Comparison of ENCODE assay signal across 14 mouse cellular contexts in the genomic region with DNA sequence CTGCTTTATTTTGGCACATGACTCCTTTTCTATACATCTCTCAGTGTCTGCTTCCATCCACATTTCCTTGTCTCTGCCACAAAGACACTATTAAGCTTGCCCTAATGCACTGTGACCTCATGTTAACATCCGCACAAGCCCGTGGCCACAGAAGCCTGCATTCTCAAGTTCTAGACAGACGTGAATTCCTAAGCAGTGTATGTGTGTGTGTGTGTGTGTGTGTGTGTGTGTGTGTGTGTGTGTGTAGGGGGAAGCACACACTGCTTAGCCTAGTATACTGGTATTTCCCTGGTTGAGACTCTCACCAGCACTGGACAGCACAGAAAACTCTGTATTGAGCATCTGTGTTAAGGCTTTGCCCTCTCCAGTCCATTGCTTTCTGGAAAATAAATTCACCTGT.
DNase-seq lines count a peak whose midpoint lies in the region; ATAC-seq lines count a peak whose summit lies in the region.
"Had no signal": no experiment of that assay in that cellular context is flagged by ENCODE, and none has a peak within 500 bp of the region (broad histone marks: within the 10 kb centered on the region; RNA-seq: fewer than 3 reads in every experiment).

No protein-coding gene starts in this region.

- intact Hi-C loops in gastrocnemius, postnatal 36 days (cut with DNase I): loop anchor here (5.0 kb wide), 1 partner anchor 48 kb away; no protein-coding TSS in a partner anchor

- H3K36me3 ChIP-seq in midbrain, embryonic 10.5 days: no peaks in the 10 kb centered on the region
- H3K36me3 ChIP-seq in midbrain, embryonic 16.5 days (ENCODE audit: control insufficient read depth, insufficient read depth, low read length): no peaks in the 10 kb centered on the region
- H3K36me3 ChIP-seq in hindbrain, embryonic 14.5 days (replicated peaks; ENCODE audit: control insufficient read depth, insufficient read depth): no peaks in the 10 kb centered on the region
- no peaks in the 10 kb centered on the region for H3K36me3 ChIP-seq in stomach, embryonic 16.5 days (ENCODE audit: control insufficient read depth, insufficient read depth, low read length)
- H3K36me3 ChIP-seq: liver, embryonic 13.5 days had no signal

- peak overlapping the region; percentile 70; the same call in 1 of the 2 replicates for H3K27ac ChIP-seq in midbrain, embryonic 10.5 days (replicated peaks)
- H3K27ac ChIP-seq in midbrain, embryonic 16.5 days (ENCODE audit: low read length): no peak overlapping the region
- no peak overlapping the region for H3K27ac ChIP-seq in hindbrain, embryonic 14.5 days
- H3K27ac ChIP-seq in stomach, embryonic 16.5 days (ENCODE audit: low read length): peak overlapping the region; percentile 34; the same call in 1 of the 2 replicates
- H3K27ac ChIP-seq: liver, embryonic 13.5 days; macrophage had no signal

- H3K9ac ChIP-seq in midbrain, embryonic 16.5 days (ENCODE audit: low read depth, low read length): no peak overlapping the region
- no peak overlapping the region for H3K9ac ChIP-seq in hindbrain, embryonic 14.5 days
- H3K9ac ChIP-seq in stomach, embryonic 16.5 days (ENCODE audit: low read length): no peak overlapping the region
- H3K9ac ChIP-seq: liver, embryonic 13.5 days had no signal

- H3K27me3 ChIP-seq in midbrain, embryonic 10.5 days (ENCODE audit: low read depth, poor library complexity, severe bottlenecking): peaks cover 13% of the 10 kb centered on the region
- H3K27me3 ChIP-seq in midbrain, embryonic 16.5 days (ENCODE audit: control insufficient read depth, insufficient read depth, low read depth, low read length): no peaks in the 10 kb centered on the region
- H3K27me3 ChIP-seq in hindbrain, embryonic 14.5 days (ENCODE audit: control insufficient read depth, insufficient read depth, low read length): no peaks in the 10 kb centered on the region
- no peaks in the 10 kb centered on the region for H3K27me3 ChIP-seq in stomach, embryonic 16.5 days (ENCODE audit: control insufficient read depth, insufficient read depth, low read length)
- H3K27me3 ChIP-seq: liver, embryonic 13.5 days had no signal

- H3K9me3 ChIP-seq in midbrain, embryonic 10.5 days (replicated peaks): no peaks in the 10 kb centered on the region
- H3K9me3 ChIP-seq in midbrain, embryonic 16.5 days (replicated peaks; ENCODE audit: control insufficient read depth, low read length, poor library complexity, severe bottlenecking): no peaks in the 10 kb centered on the region
- no peaks in the 10 kb centered on the region for H3K9me3 ChIP-seq in hindbrain, embryonic 14.5 days (ENCODE audit: control insufficient read depth, low read length)
- H3K9me3 ChIP-seq in stomach, embryonic 16.5 days (replicated peaks; ENCODE audit: control insufficient read depth, low read length): no peaks in the 10 kb centered on the region
- H3K9me3 ChIP-seq: liver, embryonic 13.5 days had no signal

- WGBS in midbrain, embryonic 10.5 days: 23% methylated on average over 3 of the region's 3 CpGs
- 29% methylated on average over 3 of the region's 3 CpGs for WGBS in midbrain, embryonic 16.5 days
- WGBS in hindbrain, embryonic 14.5 days: 12% methylated on average over 3 of the region's 3 CpGs
- WGBS in stomach, embryonic 16.5 days: 46% methylated on average over 3 of the region's 3 CpGs

- no peak overlapping the region for H3K4me2 ChIP-seq in midbrain, embryonic 16.5 days (ENCODE audit: low read length)
- no peak overlapping the region for H3K4me2 ChIP-seq in hindbrain, embryonic 14.5 days (replicated peaks)
- H3K4me2 ChIP-seq in stomach, embryonic 16.5 days (ENCODE audit: low read depth, low read length): no peak overlapping the region
- H3K4me2 ChIP-seq: liver, embryonic 13.5 days had no signal

- peak; percentile 50 for DNase-seq in midbrain, embryonic 10.5 days (ENCODE audit: low spot score)
- DNase-seq in embryo, embryonic 10 days (ENCODE audit: low spot score): peak; percentile 73
- DNase-seq in hindbrain, embryonic 14.5 days (ENCODE audit: low spot score): no peak
- DNase-seq in gastrocnemius, postnatal 36 days: no peak
- no peak for DNase-seq in layer of hippocampus, adult 8-10 months (ENCODE audit: low spot score in 2 of 2)
- DNase-seq: cerebellum, adult 9-10 months; liver, embryonic 13.5 days; right cerebral cortex, adult 18-20 months; thymus, postnatal 36 days had no signal

- H3K4me3 ChIP-seq in midbrain, embryonic 10.5 days: no peak overlapping the region
- no peak overlapping the region for H3K4me3 ChIP-seq in midbrain, embryonic 16.5 days (ENCODE audit: low read depth, low read length)
- no peak overlapping the region for H3K4me3 ChIP-seq in hindbrain, embryonic 14.5 days (replicated peaks; ENCODE audit: low read length)
- no peak overlapping the region for H3K4me3 ChIP-seq in stomach, embryonic 16.5 days (replicated peaks; ENCODE audit: low read length)
- H3K4me3 ChIP-seq: erythroblast, embryonic 14.5 days; liver, embryonic 13.5 days had no signal

- peaks cover 49% of the 10 kb centered on the region for H3K4me1 ChIP-seq in midbrain, embryonic 10.5 days
- peaks cover 9% of the 10 kb centered on the region for H3K4me1 ChIP-seq in midbrain, embryonic 16.5 days (ENCODE audit: control insufficient read depth, insufficient read depth, low read length)
- peaks cover 8% of the 10 kb centered on the region for H3K4me1 ChIP-seq in hindbrain, embryonic 14.5 days (replicated peaks; ENCODE audit: control insufficient read depth, insufficient read depth, low read length)
- H3K4me1 ChIP-seq in stomach, embryonic 16.5 days (ENCODE audit: control insufficient read depth, insufficient read depth, low read length): 0 out of 2 replicates have a peak, but pooled peaks cover 6% of the 10 kb centered on the region

- ATAC-seq in midbrain, embryonic 16.5 days: no peak
- 0 out of 2 replicates have a peak, but pooled peaks have one; percentile 24 for ATAC-seq in hindbrain, embryonic 14.5 days (ENCODE audit: low FRiP score)
- ATAC-seq in stomach, embryonic 16.5 days (ENCODE audit: insufficient read depth, low FRiP score): no peak
- ATAC-seq: activated CD4-positive, CD25-positive, alpha-beta regulatory T cell, adult 4 months had no signal

Comparison
In these comparisons a context has a peak if more than half of its experiments do, and no peak if none do; other contexts are left out.
1. H3K27ac ChIP-seq: peak in midbrain, embryonic 10.5 days (single experiment) and stomach, embryonic 16.5 days (single experiment); none in midbrain, embryonic 16.5 days (single experiment) and hindbrain, embryonic 14.5 days (single experiment).
2. DNase-seq: peak in midbrain, embryonic 10.5 days (single experiment) and embryo, embryonic 10 days (single experiment); none in hindbrain, embryonic 14.5 days (single experiment), gastrocnemius, postnatal 36 days (0 of 2) and layer of hippocampus, adult 8-10 months (0 of 2).